Mouse (Mus musculus) CD4-positive naive resting alpha-beta T cell, adult 76 days (primary cell): ENCODE measurements around the gene Gm13539. TPM values are rescaled to one million over a fixed set of nuclear protein-coding genes. Genes with fewer than 3 reads are reported as not detected.

Source experiments
- total RNA-seq: library from RNA; stranded (reverse); gene quantifications from one replicate; pipeline ENCODE4 v1.2.4, GENCODE M21; 2023

Gm13539 gene
- not detected for total RNA-seq

DNA sequence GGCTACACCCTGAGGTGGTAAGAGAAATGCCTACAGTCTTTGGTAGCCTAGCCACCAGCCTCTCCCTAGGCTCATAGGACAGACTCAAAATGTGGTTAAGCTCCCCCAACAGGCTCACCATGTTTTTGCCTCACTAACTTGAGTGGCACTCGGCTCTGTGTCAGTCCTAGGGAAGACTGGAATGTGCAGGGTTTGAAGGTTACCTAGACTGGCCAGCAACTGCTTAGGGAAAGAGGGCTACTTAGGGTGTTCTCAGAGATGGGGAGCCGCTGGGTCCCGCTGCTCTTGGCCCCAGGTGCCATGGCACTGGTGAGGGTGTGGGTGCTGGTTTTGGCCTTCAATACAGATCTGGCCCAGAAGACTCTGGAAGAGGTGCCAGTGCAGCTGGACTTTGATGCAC lies at the start of gene Gm13539:
Gene Gm13539 (plus strand): TSS at position 301 of the 400 bp plus-strand sequence.

GRCm38 (mm10) chr2:25736709-25737108 lies 45.3 kb upstream of the Gm13539 start, which contains the start of gene Obp2b:
Gene Obp2b, plus strand, starts transcription at chr2:25737009.

DNA sequence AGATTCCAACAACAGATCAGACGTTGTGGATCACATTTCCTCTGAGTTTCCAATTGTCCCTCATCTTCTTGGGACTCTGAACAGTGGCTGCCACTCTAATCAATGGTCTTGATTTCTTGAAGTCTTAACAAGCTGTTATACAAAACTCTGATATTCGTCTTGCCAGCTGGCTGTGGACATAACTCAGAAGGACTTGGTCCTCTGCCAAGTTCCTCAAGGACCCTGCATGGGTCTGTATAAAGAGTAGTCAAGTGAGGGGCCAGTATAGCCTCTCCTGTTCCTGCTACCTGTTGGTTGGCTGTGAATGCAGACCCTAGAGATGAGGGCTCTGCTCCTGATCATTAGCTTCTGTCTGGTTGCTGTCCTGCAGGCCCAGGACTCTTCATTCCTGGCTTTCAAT lies 16.8 kb upstream of the Gm13539 start, which contains the start of gene Lcn3:
Gene Lcn3 (plus strand): TSS at position 301 of the 400 bp plus-strand sequence.

DNA sequence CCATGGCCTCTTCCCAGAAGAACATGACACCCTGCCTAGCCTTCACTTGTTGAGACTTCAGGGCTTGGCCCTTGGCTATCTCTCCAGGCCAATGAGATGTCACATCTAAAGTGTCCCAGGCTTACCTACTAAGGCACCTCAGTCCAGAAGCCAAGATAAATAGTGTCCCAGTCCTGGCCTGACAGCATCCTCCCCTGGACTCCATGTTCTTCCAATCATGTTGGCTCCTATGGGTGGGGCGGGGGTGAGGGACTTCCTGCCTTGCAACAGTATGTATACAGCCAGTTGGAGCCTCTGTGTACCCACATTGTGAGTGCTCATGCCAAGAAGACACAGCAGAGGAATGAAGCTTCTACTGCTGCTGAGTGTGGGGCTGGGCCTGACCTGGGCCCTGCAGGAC lies 5.3 kb upstream of the Gm13539 start, which contains the start of gene Lcn11:
Gene Lcn11 (plus strand): TSS at position 301 of the 400 bp plus-strand sequence.

DNA sequence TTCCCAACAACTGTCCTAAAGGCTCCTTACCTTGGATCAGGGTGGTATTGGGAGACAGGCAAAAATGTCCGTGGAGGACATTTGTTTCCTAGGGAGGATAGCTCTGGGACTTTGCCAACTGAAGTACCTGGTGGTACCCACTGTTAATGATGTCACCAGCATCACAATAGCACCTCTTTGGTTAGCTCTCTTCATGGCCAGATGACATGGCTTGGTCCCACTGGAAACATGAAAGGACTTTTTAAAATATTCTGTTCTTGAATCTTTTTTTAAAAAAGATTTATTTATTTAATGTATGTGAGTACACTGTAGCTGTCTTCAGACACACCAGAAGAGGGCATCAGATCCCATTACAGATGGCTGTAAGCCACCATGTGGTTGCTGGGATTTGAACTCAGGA lies 33.7 kb downstream of the Gm13539 start, which contains the start of gene Glt6d1:
Gene Glt6d1 (minus strand): TSS at position 101 of the 400 bp plus-strand sequence.

DNA sequence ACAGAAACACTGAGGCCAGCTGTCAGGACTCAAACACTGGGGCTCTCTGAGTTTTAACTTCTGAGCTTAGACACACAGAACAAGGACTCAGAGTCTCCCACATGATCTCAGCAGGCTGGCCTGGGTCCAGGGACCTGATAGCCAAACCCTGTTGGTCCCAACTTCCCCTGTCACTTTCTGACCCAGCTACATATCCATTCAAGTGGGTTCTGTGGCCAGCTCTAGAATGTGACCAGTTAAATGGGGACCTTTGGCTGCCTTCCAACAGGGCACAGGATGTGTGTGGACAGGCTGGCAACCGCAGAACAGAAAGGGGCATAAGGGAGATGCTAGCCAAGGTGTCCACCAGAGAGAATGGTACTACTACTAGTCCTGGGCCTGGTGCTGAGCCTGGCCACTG lies 40.7 kb downstream of the Gm13539 start, which contains the start of gene Lcn9:
Gene Lcn9 (plus strand): TSS at position 348 of the 400 bp plus-strand sequence.

Other genes with a start within 250 kb of the Gm13539 start
- 35.1 TPM for gene Traf2, start 235.3 kb upstream of the Gm13539 start, total RNA-seq
- gene Edf1, start 224.4 kb upstream of the Gm13539 start, total RNA-seq = 98.0 TPM
- gene Mamdc4, start 207.4 kb upstream of the Gm13539 start, total RNA-seq = 2.7 TPM
- gene Phpt1, start 207.0 kb upstream of the Gm13539 start, total RNA-seq = 25.7 TPM
- 0.38 TPM for gene Ajm1, start 200.5 kb upstream of the Gm13539 start, total RNA-seq
- gene Rabl6, start 173.7 kb upstream of the Gm13539 start, total RNA-seq = 100 TPM
- gene Ccdc183, start 164.6 kb upstream of the Gm13539 start, total RNA-seq = not detected
- 0.79 TPM for gene Tmem141, start 160.3 kb upstream of the Gm13539 start, total RNA-seq
- gene Fcna, start 154.2 kb upstream of the Gm13539 start, total RNA-seq = 7.5 TPM
- gene Lcn8, start 129.1 kb upstream of the Gm13539 start, total RNA-seq = not detected
- not detected for gene Lcn5, start 124.3 kb upstream of the Gm13539 start, total RNA-seq
- gene Lcn6, start 105.5 kb upstream of the Gm13539 start, total RNA-seq = not detected
- gene Lcn10, start 99.5 kb upstream of the Gm13539 start, total RNA-seq = not detected
- gene Obp2a, start 82.2 kb upstream of the Gm13539 start, total RNA-seq = not detected
- 15.2 TPM for gene Bmyc, start 75.5 kb upstream of the Gm13539 start, total RNA-seq
- gene Obp2b, start 45.2 kb upstream of the Gm13539 start, total RNA-seq = not detected
- gene Lcn3, start 16.7 kb upstream of the Gm13539 start, total RNA-seq = not detected
- not detected for gene Lcn11, start 5.2 kb upstream of the Gm13539 start, total RNA-seq
- not detected for gene Glt6d1, start 33.6 kb downstream of the Gm13539 start, total RNA-seq
- gene Lcn9, start 40.9 kb downstream of the Gm13539 start, total RNA-seq = not detected
- gene Sohlh1, start 65.0 kb downstream of the Gm13539 start, total RNA-seq = not detected
- gene Kcnt1, start 81.5 kb downstream of the Gm13539 start, total RNA-seq = not detected
- 47.2 TPM for gene Camsap1, start 201.0 kb downstream of the Gm13539 start, total RNA-seq
- gene Ubac1, start 239.5 kb downstream of the Gm13539 start, total RNA-seq = 43.5 TPM